Mouse (Mus musculus): ENCODE results near the gene Crym. TPM values are rescaled to one million over a fixed set of nuclear protein-coding genes. Genes with fewer than 3 reads are reported as not detected.

Gene Crym
- polyA plus RNA-seq (2014; fragmentation: Illumina TruSeq; extraction: RNeasy Lipid Tissue Mini Kit (QIAGEN cat#74804); ENCODE audit: low read depth, low replicate concordance), result 0.58 TPM

DNA sequence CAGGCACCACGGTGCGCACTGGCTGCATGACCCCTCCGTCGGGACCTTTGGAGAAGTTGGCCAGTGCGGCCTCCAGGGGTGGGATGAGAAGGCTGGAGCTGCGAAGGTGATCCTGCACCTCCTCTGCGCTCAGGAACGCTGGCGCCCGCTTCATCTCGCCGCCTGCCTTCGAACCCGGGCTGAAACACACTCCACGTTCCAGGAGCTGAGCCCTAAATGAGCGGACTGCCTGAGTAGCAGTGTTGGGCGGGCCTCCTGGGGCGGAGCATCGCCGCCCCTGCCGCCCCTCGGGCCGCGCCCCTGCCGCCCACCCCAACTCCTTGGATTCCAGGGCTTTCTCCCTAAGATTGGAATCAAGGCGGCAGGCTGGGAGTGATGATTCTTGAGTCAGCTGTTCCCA lies at the start of gene Crym:
Gene Crym, minus strand, starts transcription at position 341 of the 400 bp plus-strand sequence.

DNA sequence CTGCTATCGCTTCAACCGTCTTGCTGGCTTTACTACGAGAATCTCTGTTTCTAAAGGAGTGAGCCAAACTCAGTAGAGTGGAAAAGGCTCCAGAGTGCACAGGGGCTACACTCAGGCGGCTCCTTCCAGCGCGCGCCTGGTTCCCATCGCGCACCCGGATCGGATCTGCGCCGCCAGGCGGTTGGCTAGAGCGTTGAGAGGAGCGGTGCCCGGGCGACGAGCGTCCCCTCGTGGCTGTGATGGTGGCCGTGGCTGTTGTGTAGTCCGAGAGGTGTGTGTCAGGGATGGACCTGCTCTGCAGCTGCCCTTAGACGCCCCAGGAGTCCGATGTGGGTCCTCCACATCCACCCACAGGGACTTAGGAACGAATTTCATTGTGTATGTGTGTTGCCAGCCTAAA lies 1.9 kb upstream of the Crym start, which contains the start of gene Abca14:
Gene Abca14, plus strand, starts transcription at position 173 of the 400 bp plus-strand sequence.

DNA sequence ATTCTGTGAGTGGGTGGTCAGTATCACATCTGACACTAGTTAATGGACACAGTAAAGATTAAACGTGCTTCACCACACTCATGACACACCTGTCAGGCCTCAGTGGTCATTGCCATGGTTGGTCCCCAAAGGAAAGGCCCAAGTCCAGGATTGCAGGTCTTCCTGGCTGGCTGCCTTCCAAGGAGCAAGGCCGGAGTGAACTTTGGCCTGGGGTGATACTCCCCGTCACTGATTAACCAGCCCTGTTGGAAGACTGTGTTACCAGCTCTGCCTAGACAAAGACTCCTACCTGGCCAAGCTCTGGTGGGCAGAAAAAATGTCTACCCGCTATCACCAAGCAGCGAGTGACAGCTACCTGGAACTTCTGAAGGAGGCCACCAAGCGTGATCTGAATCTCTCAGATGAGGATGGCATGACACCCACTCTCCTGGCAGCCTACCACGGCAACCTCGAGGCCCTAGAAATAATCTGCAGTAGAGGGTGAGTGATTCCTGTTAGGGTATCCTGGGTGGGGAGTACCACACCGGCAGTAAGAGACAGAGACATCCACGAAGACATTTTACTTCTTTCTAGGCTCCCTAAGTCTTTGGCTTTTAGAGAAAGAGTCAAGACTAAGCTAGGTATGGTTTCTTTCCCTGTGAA lies 28.2 kb downstream of the Crym start, which contains the start of gene Anks4b:
Gene Anks4b, plus strand, starts transcription at position 256 of the 642 bp plus-strand sequence.

DNA sequence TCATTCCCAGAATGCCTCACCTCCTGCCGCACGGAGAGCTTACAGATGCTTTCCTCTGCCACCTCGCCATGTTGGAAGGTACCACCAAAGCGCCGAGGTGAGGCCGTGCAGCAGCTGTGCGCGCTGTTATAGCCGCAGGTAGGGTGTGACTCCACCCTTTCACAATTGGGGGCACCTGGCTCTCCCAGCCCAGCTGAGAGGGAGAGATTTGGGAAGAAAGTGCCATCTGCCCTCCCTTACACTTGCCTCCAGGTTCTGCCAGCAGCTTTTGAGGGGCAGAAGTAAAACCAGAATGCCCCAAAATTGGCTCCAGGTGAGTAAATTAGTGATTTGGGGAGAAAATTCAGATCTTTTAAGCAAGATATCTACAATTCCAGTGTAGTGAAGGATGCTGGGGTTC lies 56.7 kb downstream of the Crym start, which contains the start of gene Zp2:
Gene Zp2, minus strand, starts transcription at position 101 of the 400 bp plus-strand sequence.

Other genes starting within 250 kb of the Crym start
- not detected for gene Dnah3, start 106.8 kb downstream of the Crym start, polyA plus RNA-seq (2014; fragmentation: Illumina TruSeq; extraction: RNeasy Lipid Tissue Mini Kit (QIAGEN cat#74804); ENCODE audit: low read depth, low replicate concordance)
- gene Tmem159, start 99.8 kb downstream of the Crym start, polyA plus RNA-seq (2014; fragmentation: Illumina TruSeq; extraction: RNeasy Lipid Tissue Mini Kit (QIAGEN cat#74804); ENCODE audit: low read depth, low replicate concordance), result 2.6 TPM
- not detected for gene Zp2, start 56.8 kb downstream of the Crym start, polyA plus RNA-seq (2014; fragmentation: Illumina TruSeq; extraction: RNeasy Lipid Tissue Mini Kit (QIAGEN cat#74804); ENCODE audit: low read depth, low replicate concordance)
- gene Anks4b, start 28.3 kb downstream of the Crym start, polyA plus RNA-seq (2014; fragmentation: Illumina TruSeq; extraction: RNeasy Lipid Tissue Mini Kit (QIAGEN cat#74804); ENCODE audit: low read depth, low replicate concordance), result 69.2 TPM
- gene Abca14, start 1.9 kb upstream of the Crym start, polyA plus RNA-seq (2014; fragmentation: Illumina TruSeq; extraction: RNeasy Lipid Tissue Mini Kit (QIAGEN cat#74804); ENCODE audit: low read depth, low replicate concordance), result 0.16 TPM
- not detected for gene Abca15, start 126.6 kb upstream of the Crym start, polyA plus RNA-seq (2014; fragmentation: Illumina TruSeq; extraction: RNeasy Lipid Tissue Mini Kit (QIAGEN cat#74804); ENCODE audit: low read depth, low replicate concordance)
- not detected for gene Abca16, start 207.5 kb upstream of the Crym start, polyA plus RNA-seq (2014; fragmentation: Illumina TruSeq; extraction: RNeasy Lipid Tissue Mini Kit (QIAGEN cat#74804); ENCODE audit: low read depth, low replicate concordance)